Mouse (Mus musculus) CD4-positive, CD25-positive, alpha-beta regulatory T cell, adult 2 months (primary cell): ENCODE measurements at regions not wholly inside any gene's neighbourhood (a gene's known extent, or its start where the extent isn't known, plus 50 kb on each side); places are given as distances from the start of the nearest gene placed in this dataset.

Experiments
- DNase-seq: peaks from one replicate; pipeline ENCODE4 v3.0.0-alpha.2; 2012; ENCODE audit warnings: low read depth, low spot score

GRCm38 (mm10) chr13:97705926-97706325 lies 54.5 kb downstream of the Gm10260 start:
- no peak for DNase-seq

- DNase-seq, result no peak
Observed at GRCm38 (mm10) chr13:97704541-97704940, 55.9 kb downstream of the Gm10260 start.

GRCm38 (mm10) chr13:97698967-97699366 lies 61.5 kb downstream of the Gm10260 start:
- no peak for DNase-seq

- no peak for DNase-seq
Observed at GRCm38 (mm10) chr13:97698317-97698716, 62.1 kb downstream of the Gm10260 start.

- no peak for DNase-seq
Observed at GRCm38 (mm10) chr13:97697262-97697661, 63.2 kb downstream of the Gm10260 start.

- DNase-seq, result no peak
Observed at GRCm38 (mm10) chr13:97695022-97695421, 65.4 kb downstream of the Gm10260 start.

GRCm38 (mm10) chr13:97694356-97694990 lies 66.0 kb downstream of the Gm10260 start:
- DNase-seq, result no peak

- DNase-seq, result no peak
Observed at GRCm38 (mm10) chr13:97688310-97688886, 72.0 kb downstream of the Gm10260 start.

- DNase-seq, result no peak
Observed at GRCm38 (mm10) chr13:97683836-97684235, 76.6 kb downstream of the Gm10260 start.

GRCm38 (mm10) chr13:97681228-97681987 lies 79.0 kb downstream of the Gm10260 start:
- DNase-seq, result no peak

- DNase-seq, result no peak
Observed at GRCm38 (mm10) chr13:97680283-97680896, 80.0 kb downstream of the Gm10260 start.

- no peak for DNase-seq
Observed at GRCm38 (mm10) chr13:97678991-97679390, 81.4 kb downstream of the Gm10260 start.

GRCm38 (mm10) chr13:97676536-97677048 lies 83.8 kb downstream of the Gm10260 start:
- no peak for DNase-seq

GRCm38 (mm10) chr13:97673107-97673506 lies 87.3 kb downstream of the Gm10260 start:
- DNase-seq, result no peak

- no peak for DNase-seq
Observed at GRCm38 (mm10) chr13:97672038-97672675, 88.3 kb downstream of the Gm10260 start.

GRCm38 (mm10) chr13:97669366-97669765 lies 91.1 kb downstream of the Gm10260 start:
- no peak for DNase-seq

GRCm38 (mm10) chr13:97668910-97669309 lies 91.5 kb downstream of the Gm10260 start:
- no peak for DNase-seq

- DNase-seq, result no peak
Observed at GRCm38 (mm10) chr13:97667313-97667712, 93.1 kb downstream of the Gm10260 start.

GRCm38 (mm10) chr13:97666761-97667160 lies 93.7 kb downstream of the Gm10260 start:
- DNase-seq, result no peak

- no peak for DNase-seq
Observed at GRCm38 (mm10) chr13:97665226-97665625, 95.2 kb downstream of the Gm10260 start.

GRCm38 (mm10) chr13:97662741-97663140 lies 97.7 kb downstream of the Gm10260 start:
- no peak for DNase-seq

GRCm38 (mm10) chr13:97656618-97657017 lies 103.8 kb downstream of the Gm10260 start:
- DNase-seq, result no peak
